Mouse (Mus musculus): ENCODE measurements at regions not wholly inside any gene's neighbourhood (a gene's known extent, or its start where the extent isn't known, plus 50 kb on each side); places are given as distances from the start of the nearest gene placed in this dataset.
"Not testable (repeated sequence)": the region's sequence is repeated elsewhere in the genome, so short reads cannot be mapped to it uniquely, and the experiment has no call there.

DNA sequence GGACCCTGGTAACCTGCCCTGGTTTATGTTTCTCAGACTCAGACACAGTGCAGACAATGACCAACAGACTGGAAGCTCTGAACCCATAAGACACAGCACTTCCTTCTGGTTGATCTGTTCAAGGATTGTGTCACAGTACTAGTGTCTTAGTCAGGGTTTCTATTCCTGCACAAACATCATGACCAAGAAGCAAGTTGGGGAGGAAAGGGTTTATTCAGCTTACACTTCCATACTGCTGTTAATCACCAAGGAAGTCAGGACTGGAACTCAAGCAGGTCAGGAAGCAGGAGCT, 65.8 kb upstream of the Tbl1xr1 start:
- not testable (repeated sequence) for ATAC-seq (replicated peaks; ENCODE audit: low read depth, poor library complexity, severe bottlenecking)

DNA sequence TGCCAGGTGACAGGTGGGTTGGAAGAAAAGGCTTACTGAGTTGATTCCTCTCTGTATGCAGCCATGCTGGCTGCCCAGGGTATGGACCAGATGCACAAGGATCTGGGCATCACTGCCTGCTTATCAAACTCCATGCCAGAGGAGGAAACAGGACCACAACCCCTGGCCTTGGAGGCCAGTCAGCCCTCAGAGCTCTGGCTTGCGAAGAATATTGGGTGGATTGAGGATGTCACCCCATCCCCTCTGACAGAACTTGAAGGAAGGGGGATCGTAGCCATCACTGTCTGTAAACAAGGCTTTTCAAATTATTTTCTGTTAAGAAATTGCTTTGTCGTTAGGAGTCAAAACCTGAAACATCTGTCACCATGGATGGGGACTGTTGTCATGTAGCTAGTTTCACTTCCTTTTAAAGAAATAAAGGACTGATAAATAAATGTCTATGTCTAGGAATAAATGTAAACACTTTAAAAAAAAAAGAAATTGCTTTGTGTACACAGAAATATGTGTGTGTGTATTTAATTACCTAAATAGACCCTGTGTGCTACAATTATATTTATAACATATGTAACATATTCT, 55.0 kb upstream of the Tbl1xr1 start:
- ATAC-seq (replicated peaks; ENCODE audit: low read depth, poor library complexity, severe bottlenecking) = peak; percentile 46

DNA sequence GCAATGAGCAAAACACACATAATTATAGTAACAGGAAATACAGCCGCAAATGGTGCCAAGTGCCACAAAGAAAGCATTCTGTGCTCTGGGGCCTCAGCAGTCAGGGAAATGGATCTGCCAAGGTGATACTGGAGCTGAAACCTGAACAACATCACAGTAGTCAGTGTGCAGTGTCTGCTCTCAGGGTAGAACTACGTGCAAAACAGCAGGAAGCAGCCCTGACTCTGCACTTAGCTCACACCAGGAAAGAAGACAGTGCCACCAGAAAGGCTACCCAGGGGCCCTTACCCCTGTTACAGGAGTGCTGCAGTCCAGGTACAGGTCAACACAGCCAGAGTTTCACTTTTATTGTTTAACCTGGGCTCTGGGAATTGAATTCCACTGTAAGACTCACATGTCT, 54.0 kb upstream of the Tbl1xr1 start:
- 0 out of 2 replicates have a peak, but pooled peaks have one; percentile 16 for ATAC-seq (replicated peaks; ENCODE audit: low read depth, poor library complexity, severe bottlenecking)

DNA sequence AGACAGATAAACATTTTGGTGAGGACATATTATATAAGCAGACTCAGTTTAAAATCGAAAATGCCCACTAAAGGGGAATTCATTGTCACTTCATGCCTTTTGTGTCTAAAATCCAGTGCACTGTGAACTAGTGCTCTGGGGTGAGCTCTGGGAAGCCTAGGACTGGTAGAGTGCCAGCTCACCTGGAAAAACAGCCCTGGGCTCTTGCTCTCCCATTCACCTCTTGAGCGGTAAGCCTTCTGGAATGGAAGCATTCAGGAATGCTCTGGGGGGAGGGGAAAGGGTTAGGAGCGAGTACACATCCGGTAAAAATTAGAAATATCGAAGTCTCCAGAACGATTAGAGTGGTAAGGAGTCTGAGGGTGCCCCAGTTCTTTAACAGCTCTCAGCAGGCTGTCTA, 53.4 kb upstream of the Tbl1xr1 start:
- ATAC-seq (replicated peaks; ENCODE audit: low read depth, poor library complexity, severe bottlenecking) = no peak

DNA sequence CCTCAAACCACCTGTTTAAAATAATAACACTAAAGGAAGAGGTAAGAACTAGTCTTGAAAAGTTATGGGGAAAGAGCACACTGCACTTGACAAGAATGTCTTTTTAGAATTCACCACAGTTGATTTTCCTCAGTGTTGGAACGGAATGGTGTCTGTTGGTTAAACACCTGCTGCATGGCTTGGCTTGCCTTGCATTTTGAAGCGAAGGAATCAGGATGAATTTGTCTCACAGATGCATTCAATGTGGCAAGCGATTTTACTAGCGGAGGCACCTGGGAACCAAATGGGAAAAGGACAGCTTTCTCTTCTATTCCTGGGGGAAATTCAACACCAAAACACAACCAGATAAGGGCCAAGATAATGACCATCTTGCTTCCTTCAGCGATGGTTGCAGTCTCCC, 52.9 kb upstream of the Tbl1xr1 start:
- ATAC-seq (replicated peaks; ENCODE audit: low read depth, poor library complexity, severe bottlenecking) = no peak

DNA sequence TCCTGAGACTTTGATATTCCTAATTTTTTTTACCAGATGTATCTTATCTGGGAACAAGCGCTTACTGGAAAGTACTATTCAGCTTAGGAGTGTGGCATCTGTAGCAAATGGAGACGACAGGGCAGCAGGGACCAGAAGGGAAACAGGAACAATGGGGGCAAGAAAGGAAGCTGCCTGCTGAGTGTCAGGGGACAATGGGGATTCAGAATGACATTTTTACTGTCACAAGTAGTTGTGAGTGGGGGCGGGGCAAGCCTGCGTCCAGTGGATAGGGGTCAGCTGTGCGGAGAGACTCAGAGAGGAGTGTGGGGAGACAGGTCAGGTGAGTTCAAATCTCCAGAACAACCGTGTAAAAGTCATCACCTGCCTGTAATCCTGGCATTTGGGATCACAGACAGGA, 52.3 kb upstream of the Tbl1xr1 start:
- ATAC-seq (replicated peaks; ENCODE audit: low read depth, poor library complexity, severe bottlenecking) = 0 out of 2 replicates have a peak, but pooled peaks have one; percentile 16

DNA sequence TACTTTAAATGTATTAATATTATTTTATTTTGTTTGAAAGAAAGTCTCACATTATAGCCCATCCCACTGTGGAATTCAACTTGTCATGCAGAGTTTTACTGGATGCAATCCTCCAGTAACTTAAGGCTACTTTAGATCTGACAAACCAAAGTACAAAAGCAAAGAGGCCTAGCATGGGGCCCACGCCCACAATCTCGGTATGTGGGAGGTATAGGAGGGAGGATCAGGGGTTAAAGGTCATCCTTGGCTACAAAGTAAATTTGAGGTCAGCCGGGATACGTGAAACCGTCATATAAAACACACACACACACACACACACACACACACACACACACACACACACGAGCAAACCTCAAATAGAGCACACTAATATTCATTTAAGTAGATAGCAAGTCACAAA, 51.3 kb upstream of the Tbl1xr1 start:
- ATAC-seq (replicated peaks; ENCODE audit: low read depth, poor library complexity, severe bottlenecking) = no peak

DNA sequence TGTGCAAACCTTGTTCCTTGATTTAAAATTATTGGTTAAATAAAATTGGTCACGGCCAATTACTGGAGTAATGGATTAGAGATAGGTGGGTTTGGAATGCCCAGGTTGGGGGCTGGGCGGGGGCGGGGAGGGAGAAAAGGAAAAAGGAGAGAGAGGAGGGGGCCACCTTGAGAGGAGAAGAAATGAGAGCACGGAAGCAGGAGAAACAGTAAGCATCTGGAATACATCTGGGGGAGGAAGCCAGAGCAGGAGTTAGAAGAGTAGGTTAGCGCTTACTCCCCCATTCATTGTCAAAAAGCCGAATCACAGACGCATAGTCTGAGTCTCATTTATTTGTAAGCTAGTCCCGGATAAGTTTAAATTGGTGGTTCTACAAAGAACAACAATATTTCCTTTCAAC, 50.8 kb upstream of the Tbl1xr1 start:
- no peak for ATAC-seq (replicated peaks; ENCODE audit: low read depth, poor library complexity, severe bottlenecking)

Data from common myeloid progenitor, adult 5-6 weeks (primary cell).